Mouse (Mus musculus): ENCODE measurements around the gene Taldo1.

GRCm38 (mm10) chr7:141403305-141403704 is 11.3 kb downstream of the Taldo1 start:
- TF ChIP-seq CTCF (IDR thresholded peaks at IDR 0.05; ENCODE audit: insufficient read depth, low read length) (peak; percentile 97), POLR2A (IDR thresholded peaks at IDR 0.05; ENCODE audit: borderline replicate concordance, extremely low read depth, low read depth, low read length) (peak; percentile 25; the same call in 1 of the 2 replicates)

Data from lung, adult 2 months (tissue).